Mouse (Mus musculus) left cerebral cortex, postnatal 4 days (tissue): ENCODE results near the gene Otp. TPM values are rescaled to one million over a fixed set of nuclear protein-coding genes. Genes with fewer than 3 reads are reported as not detected.

Experiments
- DNase-seq: peaks from one replicate; pipeline ENCODE4 v3.0.0-alpha.2; 2022
- intact Hi-C: fragments of 180-260 bp; cut with DNase I; formaldehyde crosslinking; loops from one replicate; pipeline ENCODE4 v1.15.1; 2025
- total RNA-seq, 2 experiments: library from RNA; stranded (reverse); gene quantifications; 2 replicates each; pipeline ENCODE4 v1.2.3; 2021

The Otp gene
- total RNA-seq, 2 experiments from 2014 or later: 0.14 to 1.4 TPM

DNA sequence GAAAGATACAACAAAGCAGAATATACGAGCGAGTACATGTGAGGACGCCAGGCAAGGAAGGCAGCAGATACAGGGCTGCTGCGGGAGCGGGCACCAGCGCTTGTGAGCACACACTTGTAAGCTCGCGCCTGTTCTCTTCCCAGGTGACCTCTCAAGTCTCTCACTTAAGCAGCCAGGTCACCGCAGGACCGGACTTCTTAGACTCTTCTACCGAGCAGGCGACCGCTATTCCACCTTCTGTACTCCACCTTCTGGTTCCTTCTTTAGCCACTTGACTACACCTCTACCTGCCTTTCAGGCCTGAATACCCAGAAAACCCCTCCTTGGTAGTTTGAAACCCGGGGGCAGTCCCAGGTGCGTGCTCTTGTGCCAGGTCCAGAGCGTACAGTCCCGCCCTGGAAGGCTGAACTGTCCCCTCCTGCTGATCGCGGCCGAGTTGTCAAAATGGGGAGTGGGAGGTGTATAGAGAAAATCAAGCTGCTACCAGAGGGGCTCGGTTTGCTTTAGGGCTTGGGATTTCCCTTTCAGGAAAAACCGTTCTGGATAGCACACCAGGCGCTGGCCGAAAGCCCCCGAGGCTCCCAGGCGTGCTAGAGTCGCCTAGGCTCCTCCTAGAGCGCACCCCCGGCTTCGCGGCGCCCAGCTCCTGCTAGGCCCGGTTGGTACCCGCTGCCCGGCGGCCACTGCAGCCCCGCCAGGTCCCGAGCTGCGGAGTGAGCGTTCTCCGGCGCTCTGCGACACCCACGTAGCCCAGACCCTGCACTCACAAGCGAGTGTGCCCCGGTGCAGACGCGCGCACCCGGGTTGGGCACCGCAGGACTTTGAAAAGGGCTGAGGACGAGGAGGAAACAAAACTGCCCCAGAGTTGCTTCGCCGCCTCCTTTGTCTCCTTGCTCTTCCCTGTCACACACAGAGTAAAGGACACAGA is 2.0 kb upstream of the Otp start:
- DNase-seq: peak; percentile 26
- intact Hi-C loops: loop anchor here (5.0 kb wide), 1 partner anchor 276 kb away; no protein-coding TSS in a partner anchor

DNA sequence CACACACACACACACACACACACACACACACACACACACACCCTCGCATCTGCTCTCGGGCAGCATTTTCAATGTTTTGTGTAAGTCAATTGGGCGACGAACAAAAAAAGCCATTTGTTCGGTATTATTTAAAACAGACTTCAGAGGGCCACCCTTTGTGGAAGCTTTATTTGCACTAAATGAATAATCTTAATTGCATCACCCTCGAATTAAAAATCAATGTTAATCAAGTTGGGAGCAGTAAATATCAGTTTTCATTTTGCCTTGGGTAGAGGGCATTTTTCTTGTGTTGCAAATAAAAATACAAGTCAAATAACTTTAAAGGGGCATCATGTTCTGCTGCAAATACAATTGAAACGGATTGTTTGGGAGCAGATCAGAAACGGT is 1.4 kb upstream of the Otp start:
- intact Hi-C loops: loop anchor here (5.0 kb wide), 1 partner anchor 277 kb away; no protein-coding TSS in a partner anchor
- no peak for DNase-seq

DNA sequence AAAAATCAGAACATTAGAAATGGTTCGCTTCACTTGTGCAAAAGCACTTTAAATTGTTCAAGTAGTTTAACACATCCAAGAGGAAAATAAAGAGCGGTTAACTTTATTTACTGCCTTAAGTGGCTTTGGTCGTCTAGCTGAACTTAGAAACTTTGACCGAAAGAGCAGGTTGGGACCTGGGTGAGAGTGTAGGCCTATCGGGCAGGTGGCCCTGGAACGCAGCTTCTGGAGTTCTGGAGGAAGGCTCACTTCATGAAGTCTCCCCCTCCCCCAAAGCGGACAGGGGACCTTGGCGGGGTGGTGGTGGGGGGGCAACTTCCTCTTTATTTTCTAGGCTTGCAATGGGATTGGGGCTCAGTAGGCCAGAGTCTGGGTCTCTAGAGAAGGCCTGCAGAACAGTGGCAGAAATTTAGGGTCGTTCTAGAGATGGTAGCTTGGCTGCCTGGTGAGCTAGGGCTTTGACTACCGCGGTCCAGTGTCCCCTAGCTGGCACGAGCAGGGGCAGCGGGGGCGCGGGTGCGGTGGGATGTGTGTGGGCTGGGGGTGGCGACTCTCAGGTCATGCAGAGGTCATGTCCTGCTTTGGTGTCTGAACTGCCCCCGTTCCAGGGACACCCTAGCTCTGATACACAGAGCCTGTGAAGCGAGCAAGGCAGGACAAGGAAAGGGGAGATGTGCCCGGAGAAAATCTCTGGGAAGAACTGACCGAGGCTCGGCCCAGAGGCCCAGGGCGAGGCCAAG is 576 bp upstream of the Otp start:
- DNase-seq: no peak
- intact Hi-C loops: loop anchor here (5.0 kb wide), 1 partner anchor 278 kb away; no protein-coding TSS in a partner anchor

DNA sequence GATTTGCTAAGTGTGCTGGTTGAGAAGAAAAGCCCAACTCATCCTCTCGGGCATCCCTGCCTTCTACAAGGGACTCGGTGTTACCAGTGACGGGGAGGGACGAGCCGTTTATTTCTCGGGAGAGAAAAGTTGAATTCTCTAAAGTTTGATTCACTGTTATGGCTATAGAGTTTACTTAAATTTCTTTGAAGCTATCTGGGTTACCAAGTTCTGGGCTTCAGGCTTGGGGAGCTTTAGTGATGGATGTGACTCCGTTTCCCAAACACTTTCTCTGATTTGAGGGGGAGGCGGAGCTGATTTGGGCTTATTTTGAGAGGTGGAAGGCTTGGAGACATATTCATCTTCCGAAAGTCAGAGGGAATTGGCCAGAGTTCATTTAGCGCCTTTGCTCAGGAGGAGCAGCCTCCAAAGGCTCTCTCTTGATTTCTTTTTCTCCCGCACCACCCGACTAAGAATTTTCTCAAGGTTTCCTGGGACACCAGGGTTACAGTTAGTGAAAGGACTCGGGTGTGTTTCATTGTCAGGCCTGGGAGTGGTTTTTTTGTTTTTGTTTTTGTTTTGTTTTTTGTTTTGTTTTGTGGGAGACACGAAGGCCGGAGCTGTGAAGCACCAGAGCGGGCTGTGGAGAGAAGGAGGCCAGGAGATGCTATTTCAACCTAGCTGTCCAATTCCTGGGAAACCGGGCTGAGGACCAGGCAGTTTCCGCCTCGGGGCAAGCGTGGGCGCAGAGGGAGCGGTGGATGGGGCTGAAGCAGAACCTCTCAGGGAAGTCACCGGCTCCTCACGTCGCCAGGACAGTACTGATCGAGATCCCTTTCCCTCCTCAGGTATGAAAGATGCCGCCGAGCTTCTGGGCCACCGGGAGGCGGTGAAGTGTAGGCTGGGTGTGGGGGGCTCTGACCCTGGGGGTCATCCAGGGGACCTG is 1.1 kb downstream of the Otp start:
- DNase-seq: peak; percentile 17
- intact Hi-C loops: no loop called here

DNA sequence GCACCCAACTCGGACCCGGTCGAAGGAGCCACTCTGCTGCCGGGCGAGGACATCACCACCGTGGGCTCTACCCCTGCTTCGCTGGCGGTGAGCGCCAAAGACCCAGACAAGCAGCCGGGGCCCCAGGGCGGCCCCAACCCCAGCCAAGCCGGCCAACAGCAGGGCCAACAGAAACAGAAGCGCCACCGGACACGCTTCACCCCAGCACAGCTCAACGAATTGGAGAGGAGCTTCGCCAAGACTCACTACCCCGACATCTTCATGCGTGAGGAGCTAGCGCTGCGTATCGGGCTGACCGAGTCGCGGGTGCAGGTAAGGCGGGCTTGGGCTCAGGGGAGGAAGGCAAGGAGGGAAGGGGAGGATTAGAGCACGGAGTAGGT is 1.8 kb downstream of the Otp start:
- no peak for DNase-seq
- intact Hi-C loops: no loop called here

DNA sequence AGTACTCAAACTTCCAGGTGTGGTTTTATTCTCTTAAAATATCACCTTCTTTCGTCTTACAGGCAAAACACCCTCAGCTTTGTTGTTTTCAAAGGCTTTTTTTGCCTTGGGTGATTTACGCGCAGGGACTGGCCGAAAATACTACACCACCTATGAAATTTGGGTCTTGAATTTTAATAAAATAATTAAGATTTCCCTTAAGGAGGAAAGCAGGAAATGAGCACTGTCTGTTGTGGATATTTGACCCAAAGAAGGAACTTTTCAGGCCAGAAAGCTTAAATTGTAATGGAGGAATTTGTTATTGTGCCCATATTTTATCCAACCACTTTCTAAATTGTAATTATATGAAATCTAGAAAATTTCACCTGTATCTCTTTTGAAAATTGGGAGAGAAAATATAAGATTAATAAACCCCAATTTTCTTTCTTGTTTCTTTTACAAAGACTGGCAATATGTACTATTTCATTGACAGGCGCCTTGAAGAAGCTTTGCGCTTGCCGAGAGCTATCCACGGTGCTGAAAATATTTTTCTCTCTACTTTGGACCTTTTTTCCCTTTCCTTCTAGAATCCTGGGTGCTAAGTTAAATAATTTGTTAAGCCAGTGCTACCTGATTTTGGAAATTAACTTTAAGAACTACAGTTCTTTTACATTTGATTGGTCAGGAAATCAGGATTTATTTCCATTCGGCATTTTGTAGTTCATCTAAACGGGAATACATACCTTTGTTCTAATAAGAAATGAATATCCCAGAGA is 2.8 kb downstream of the Otp start:
- DNase-seq: no peak
- intact Hi-C loops: no loop called here

DNA sequence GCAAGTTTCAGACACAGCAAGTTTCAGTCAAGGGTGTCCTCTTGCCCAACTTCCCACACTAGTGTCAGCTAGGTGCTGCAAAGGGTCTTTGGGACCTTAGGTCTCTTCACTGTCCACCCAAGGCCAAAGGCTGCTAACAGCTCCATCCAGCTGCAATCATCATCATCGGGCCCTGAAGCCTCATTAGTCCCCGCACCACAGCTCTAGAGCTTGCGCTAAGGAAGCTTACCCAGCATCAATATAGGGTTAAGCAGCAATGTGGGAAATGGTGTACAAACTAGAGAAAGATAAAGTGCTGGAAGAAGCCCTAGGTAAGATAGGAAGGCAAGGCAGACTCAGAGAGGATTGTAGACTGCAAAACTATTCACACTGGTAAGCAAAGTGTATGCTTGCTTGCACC is 5.8 kb downstream of the Otp start:
- intact Hi-C loops: loop anchor here (5.0 kb wide), 1 partner anchor 174 kb away; no protein-coding TSS in a partner anchor
- DNase-seq: no peak

DNA sequence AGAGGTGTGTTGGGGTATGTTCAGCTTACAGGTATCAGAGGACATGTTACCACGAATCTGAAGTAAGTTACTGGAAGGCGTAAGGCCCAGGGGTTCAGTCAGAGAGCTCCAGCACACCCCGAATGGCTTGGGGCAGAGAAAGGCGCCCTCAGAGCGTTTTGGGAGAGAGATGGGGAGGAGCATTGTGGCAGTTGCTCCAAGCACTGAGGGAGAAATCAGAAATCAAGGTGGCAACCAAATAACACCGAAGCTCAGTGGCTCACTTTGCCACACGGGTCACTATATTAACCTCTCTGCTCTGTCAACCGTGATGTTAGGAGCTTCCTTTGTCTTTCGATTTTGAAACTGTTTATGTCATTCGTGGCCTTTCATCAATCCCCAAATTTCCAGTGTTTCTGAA is 6.8 kb downstream of the Otp start:
- DNase-seq: no peak
- intact Hi-C loops: loop anchor here (5.0 kb wide), 1 partner anchor 175 kb away; no protein-coding TSS in a partner anchor

DNA sequence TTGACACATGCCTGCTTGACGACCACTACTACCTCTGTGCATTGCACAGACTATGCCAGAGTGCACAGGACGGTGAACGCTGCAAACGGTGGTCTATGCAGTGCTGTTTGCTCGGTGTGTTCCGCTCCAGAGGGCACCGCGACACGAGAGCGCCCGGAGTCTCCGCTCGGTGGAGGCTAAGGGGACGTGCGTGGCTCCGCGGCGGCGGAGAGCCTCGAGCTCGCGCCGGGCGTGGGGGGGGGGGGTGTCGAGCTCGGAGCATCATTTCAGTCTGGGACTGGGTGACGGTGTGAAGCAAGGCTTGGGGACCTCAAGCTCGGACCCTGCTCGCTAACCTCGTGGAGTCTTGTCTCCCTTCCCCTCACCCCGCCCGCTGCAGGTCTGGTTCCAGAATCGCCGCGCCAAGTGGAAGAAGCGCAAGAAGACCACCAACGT is 7.3 kb downstream of the Otp start:
- no peak for DNase-seq
- intact Hi-C loops: loop anchor here (5.0 kb wide), 1 partner anchor 175 kb away; no protein-coding TSS in a partner anchor

DNA sequence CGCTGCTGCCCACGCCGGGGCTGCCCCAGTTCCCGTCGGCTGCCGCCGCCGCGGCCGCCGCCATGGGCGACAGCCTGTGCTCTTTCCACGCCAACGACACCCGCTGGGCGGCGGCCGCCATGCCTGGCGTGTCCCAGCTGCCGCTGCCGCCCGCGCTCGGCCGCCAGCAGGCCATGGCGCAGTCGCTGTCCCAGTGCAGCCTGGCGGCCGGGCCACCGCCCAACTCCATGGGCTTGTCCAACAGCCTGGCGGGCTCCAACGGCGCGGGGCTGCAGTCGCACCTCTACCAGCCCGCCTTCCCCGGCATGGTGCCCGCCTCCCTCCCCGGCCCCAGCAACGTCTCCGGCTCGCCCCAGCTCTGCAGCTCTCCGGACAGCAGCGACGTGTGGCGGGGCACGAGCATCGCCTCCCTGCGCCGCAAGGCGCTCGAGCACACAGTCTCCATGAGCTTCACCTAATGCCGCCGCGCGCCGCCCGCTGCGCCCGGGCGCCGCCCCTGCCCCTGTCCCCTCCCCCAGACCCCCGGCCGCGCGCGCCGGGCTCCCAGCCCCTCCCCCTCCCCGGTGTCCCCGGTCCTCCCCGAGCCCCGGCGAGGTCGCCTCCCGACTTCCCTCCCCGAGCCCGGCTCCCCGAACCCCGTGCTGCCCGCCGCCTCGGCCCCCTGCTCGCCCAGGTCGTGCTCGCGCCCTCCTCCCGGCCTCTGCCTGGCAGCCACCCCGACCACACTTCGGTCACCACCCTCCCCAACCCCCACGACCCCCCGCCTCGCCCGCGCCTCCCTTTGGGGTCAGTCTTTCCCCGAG is 8.0 kb downstream of the Otp start:
- intact Hi-C loops: loop anchor here (5.0 kb wide), 1 partner anchor 176 kb away; no protein-coding TSS in a partner anchor
- peak; percentile 84 for DNase-seq

DNA sequence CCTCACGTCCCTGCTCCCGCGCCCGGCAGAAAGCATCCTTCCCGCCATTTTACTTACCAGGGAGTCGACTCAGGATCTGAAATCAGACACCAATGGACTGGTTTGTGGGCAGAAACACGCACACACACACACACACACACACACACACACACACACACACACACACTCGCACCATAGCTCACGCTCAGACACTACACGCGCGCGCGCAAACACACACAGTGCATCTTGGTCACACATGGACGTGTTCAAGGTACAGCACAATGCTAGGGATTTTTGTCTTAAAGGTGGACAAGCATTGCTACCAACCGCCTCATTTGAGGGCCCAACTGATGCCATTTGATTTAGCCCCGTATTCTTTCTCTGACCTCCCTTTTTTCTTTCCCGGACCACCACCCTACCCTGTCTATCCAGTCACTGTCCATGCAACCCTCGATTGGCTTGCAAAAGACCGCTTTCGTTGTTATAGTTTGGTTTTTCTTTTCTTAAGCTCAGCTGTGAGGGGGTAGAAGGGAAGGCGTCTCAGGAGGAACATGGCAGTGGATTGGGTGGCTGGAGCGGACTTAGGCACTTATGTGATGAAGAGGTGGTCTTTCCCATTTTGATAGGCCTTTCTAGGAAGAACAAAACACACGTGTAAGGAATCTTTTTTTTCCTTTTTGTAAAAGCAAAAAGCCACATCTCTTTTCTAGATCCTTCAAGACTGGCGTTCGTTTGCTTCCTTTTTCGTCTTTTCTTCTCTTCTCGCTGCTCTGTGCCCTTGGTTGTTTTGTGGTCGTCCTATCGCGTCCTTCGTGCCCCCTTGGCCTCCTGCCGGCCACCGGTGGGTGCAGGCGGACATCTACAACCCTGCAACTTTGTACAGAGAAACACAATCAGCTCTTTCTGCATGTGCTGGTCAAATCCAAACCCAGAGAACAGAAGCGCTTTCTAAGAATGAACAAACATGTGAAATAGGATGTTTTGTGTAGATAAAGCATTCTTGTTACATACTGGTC is 8.9 kb downstream of the Otp start:
- DNase-seq: no peak
- intact Hi-C loops: loop anchor here (5.0 kb wide), 1 partner anchor 177 kb away; no protein-coding TSS in a partner anchor

DNA sequence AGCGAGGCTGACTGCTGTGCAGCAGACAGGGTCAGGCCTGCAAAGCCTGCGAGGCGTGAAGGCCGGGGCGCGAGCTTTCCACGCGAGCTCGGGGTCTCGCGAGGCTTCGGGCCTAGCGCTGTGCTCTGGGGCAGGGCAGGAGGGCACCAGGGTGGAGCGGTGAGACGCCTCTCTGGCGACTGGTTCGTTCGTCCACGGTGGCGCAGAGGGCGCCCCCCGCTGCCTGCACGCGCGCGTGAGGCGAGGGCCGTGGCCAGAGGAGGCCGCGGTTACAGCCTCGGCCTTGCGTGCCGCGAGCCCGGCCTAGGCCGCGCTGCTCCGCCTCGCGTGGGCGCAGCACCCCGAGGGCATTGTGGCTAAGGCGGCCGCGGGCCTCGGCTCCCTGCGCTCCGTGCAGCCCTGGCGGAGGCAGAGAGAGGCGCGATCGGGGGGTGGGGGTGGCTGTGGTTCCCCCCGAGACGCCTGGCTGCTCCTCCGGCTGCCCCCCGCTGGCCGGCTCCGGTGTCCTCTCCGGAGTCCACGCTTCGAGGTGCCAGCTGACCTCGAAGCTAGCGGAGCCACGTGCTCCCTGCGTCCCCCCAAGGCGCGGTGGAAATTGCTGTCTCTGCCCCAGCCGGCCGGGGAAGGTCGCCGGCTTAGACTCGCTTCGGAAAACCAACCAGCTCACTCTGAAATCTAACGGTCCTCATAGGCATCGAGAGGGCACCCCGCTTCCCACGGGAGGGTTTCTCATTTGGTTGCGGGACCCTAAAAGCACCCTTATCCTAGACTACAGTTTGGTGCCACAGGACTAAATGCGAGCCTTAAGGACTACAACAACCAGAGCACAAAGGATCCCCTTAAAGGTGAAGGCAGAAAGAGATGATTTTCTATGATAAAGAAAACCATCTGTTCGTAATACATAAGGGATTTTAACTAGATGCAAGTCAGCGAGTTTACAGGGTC is 10.2 kb downstream of the Otp start:
- peak; percentile 16 for DNase-seq
- intact Hi-C loops: no loop called here

DNA sequence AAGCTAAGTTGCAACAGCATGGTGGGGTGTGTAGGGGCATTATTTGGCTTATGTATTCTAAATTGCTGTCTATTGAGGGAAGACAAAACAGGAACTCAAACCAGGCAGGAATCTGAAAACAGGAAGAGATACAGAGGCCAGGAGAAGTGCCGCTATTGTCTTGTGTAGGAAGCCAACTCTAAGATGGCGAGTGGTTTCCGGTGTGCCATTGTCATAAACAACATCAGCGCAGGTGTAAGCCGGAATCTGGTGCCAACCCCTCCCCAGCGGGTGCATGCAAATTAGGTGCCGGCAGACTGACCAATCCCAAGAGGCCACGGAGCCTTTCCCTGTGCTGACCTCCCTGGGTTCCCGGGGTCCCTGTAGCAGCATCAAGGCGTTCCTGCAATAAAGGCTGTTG is 32.4 kb downstream of the Otp start:
- no peak for DNase-seq
- intact Hi-C loops: no loop called here

DNA sequence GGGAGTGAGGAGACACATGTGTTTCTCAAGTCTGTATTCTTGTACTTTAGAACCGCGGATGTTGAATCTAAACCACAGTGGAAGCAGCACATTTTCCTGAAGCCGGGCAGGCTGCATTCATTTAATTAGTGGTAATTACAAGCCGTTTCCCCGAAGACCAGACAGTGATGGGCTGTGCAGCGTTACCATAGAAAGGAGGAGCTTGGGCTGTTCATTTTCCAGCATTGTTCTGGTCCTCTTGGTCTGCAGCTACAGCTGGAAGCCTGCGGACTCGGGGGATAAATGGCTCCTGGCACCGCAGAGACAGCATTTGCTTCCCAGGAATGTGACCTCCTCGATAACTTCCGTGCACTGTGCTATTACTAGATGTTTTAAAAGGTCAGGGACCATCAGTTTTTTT is 37.6 kb downstream of the Otp start:
- no peak for DNase-seq
- intact Hi-C loops: no loop called here

DNA sequence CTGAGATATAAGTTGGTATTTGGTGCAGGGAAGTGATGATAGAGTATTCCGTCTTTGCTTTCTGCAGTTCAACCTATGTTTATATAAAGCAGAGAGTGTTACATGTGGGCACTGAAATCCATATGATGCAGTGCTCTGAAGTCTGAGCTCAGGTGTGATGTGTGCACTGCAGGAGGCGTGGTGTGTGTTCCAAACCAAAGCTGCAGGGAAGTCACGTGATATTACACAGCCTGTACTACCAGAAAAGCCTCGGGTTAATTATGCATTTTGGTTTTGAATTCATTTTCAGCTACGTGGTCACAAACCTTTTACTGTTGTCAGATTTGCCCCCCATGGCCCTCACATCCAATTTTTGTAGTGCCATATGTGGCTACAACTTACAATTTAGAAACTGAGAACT is 40.3 kb downstream of the Otp start:
- intact Hi-C loops: no loop called here
- DNase-seq: no peak

DNA sequence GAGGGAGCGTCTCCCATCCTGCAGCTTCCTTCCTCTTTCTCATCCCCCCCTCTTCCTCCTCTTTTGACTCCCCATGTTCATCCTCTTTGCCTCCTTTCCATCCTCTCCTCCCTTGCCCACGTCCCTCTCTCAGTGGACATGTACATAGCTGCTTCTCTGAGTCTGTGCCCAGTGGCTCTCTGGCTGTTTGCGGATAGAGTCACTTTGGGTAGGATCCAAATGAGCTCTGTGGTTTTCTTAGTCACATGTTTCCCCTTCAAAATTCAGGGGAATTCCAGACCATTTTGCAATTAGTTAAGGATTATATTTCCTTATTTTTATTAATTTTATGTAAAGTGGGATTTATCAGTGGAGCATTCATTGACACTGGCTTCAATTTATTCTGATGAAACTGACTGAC is 52.7 kb downstream of the Otp start:
- intact Hi-C loops: no loop called here
- DNase-seq: no peak
